Mouse (Mus musculus): ENCODE results near the gene Cd3e.

DNA sequence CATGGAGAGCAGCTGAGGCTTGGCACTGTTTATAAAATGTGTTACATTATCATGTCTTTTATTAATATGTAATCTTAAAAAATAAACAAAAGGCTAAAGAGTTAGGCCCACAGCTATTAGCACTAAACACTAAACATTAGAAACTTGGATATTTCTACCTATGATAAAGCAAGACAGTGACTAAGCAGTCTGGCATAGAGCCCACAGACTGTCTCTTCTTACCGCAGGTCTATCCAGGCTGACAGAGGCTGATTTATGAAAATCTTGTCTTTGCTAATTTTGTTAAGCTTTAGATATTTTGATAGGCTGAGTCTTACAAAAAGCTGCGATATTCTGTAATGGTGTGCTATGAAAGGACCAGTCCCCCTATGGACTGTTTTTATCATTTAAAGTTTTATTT is 16.2 kb downstream of the Cd3e start:
- TF ChIP-seq CTCF (IDR thresholded peaks at IDR 0.05; ENCODE audit: insufficient read depth, low read depth, low read length) = no peak
- TF ChIP-seq POLR2A (IDR thresholded peaks at IDR 0.05; ENCODE audit: insufficient read depth, low read depth, low read length) = no peak

Data from olfactory bulb, adult 2 months (tissue).